Mouse (Mus musculus) forebrain, embryonic 10.5 days (tissue): ENCODE results near the gene Pkd1. TPM values are rescaled to one million over a fixed set of nuclear protein-coding genes. Genes with fewer than 3 reads are reported as not detected.

Source experiments
- DNase-seq: peaks from one replicate; pipeline ENCODE4 v3.0.0-alpha.2; 2017; ENCODE audit warnings: low spot score; ENCODE audit errors: extremely low spot score
- H3K27ac ChIP-seq: fragments of 300-500 bp; sonication (generic); 2 replicates; pipeline ENCODE4 v1.5.1; 2016; ENCODE audit warnings: mild to moderate bottlenecking
- H3K27me3 ChIP-seq: fragments of 300-500 bp; sonication (generic); 2 replicates; pipeline ENCODE4 v1.6.1; 2016; ENCODE audit warnings: mild to moderate bottlenecking; ENCODE audit not compliant: poor library complexity, severe bottlenecking
- H3K36me3 ChIP-seq: fragments of 300-500 bp; sonication (generic); replicated peaks from 2 replicates; pipeline ENCODE4 v1.6.1; 2016; ENCODE audit warnings: mild to moderate bottlenecking, moderate library complexity
- H3K4me1 ChIP-seq: fragments of 300-500 bp; sonication (generic); 2 replicates; pipeline ENCODE4 v1.6.1; 2016
- H3K4me3 ChIP-seq: fragments of 300-500 bp; sonication (generic); 2 replicates; pipeline ENCODE4 v1.5.1; 2016; ENCODE audit warnings: mild to moderate bottlenecking, moderate library complexity
- H3K9me3 ChIP-seq: fragments of 300-500 bp; sonication (generic); 2 replicates; pipeline ENCODE4 v1.6.1; 2016; ENCODE audit warnings: mild to moderate bottlenecking, moderate library complexity
- WGBS: fragments of 180-500 bp; shearing (Covaris S2); methylation state at CpG from one replicate; pipeline ENCODE4 v1.1.7; 2016; 5-methylcytosine and 5-hydroxymethylcytosine counted together
- polyA plus RNA-seq: library from polyadenylated mRNA; unstranded; fragments of >200 nt; fragmentation: Nextera tagmentation; extraction: Ambion mirVana; gene quantifications from 2 replicates; pipeline ENCODE4 v1.2.1, GENCODE M21; 2016

Pkd1 gene
- polyA plus RNA-seq, 1 experiment from 2014 or later = 12.9 TPM

DNA sequence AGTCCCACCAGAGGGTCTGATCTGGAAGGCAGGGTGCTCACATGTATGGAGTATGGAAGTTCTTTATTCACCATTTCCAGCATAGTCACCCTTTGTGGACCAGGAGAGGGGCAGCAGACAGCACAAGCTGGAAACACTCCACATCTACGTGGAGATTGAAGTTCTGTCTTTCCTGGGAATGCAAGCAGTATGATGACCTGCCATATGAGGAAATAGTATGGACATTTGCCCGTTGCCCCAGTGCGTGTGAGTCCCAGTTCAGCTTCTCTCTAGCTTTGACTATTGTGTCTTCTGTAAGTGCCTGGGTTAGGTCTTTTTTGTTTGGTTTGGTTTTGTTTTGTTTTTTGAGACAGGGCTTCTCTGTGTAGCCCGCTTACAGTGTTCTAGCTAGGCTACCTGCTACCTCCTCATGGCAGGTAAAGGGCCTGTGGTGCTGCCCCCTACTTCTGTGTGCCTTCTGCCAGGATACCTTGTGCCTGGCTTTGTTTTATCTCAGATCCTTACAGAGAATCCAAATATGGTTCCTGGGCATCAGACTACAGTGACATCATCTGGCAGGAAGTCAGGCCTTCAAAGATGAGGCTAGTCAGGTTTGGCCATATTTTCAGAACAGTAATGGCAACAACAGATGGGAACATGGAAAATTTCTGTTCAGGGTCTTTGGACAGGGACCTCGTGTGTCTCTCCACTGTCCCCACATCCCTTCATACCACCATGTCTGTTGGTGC, 10.8 kb downstream of the Pkd1 start:
- H3K27me3 ChIP-seq = no peaks in the 10 kb centered on the region
- H3K36me3 ChIP-seq = peaks cover 23% of the 10 kb centered on the region
- peaks cover 34% of the 10 kb centered on the region for H3K4me1 ChIP-seq
- WGBS = 92% methylated on average over 5 of the region's 5 CpGs
- no peaks in the 10 kb centered on the region for H3K9me3 ChIP-seq
- H3K27ac ChIP-seq = no peak overlapping the region
- no peak overlapping the region for H3K4me3 ChIP-seq
- no peak for DNase-seq

GRCm38 (mm10) chr17:24561592-24561991, 12.0 kb downstream of the Pkd1 start:
- Histone ChIP-seq H3K4me3 (no peak overlapping the region), H3K4me1 (peaks cover 34% of the 10 kb centered on the region), H3K27me3 (no peaks in the 10 kb centered on the region), H3K27ac (no peak overlapping the region), H3K36me3 (peaks cover 34% of the 10 kb centered on the region), H3K9me3 (no peaks in the 10 kb centered on the region)
- no peak for DNase-seq
- WGBS = 96% methylated on average over 2 of the region's 2 CpGs

DNA sequence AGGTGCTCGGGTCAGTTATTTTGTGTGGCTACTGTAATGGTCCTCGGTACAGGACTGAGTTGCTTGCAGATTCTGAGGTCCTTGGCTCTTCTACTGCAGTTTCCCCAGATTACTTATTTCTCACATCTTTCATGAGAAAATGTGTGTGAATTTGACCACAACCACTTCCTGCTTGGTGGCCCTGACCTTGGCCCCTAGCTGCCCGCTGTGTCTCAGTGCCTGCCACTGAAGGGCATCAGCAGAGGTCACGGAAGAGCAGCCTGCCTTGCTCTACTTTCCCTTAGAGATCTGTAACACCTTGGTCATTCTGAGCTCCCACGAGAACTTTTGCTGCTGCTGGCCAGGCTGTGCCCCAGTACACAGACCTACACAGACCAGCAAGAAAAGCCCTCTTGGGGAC, 14.0 kb downstream of the Pkd1 start:
- no peaks in the 10 kb centered on the region for H3K9me3 ChIP-seq
- 90% methylated on average over 5 of the region's 5 CpGs for WGBS
- DNase-seq = no peak
- peaks cover 46% of the 10 kb centered on the region for H3K36me3 ChIP-seq
- H3K4me1 ChIP-seq = peaks cover 15% of the 10 kb centered on the region
- H3K27ac ChIP-seq = no peak overlapping the region
- H3K27me3 ChIP-seq = no peaks in the 10 kb centered on the region
- H3K4me3 ChIP-seq = no peak overlapping the region

- no peak overlapping the region for H3K4me3 ChIP-seq
- peaks cover 54% of the 10 kb centered on the region for H3K36me3 ChIP-seq
- no peaks in the 10 kb centered on the region for H3K9me3 ChIP-seq
- 90% methylated on average over 4 of the region's 4 CpGs for WGBS
- H3K4me1 ChIP-seq = peaks cover 7% of the 10 kb centered on the region
- H3K27ac ChIP-seq = no peak overlapping the region
- no peak for DNase-seq
- H3K27me3 ChIP-seq = no peaks in the 10 kb centered on the region
Observed at GRCm38 (mm10) chr17:24564422-24564821, 14.8 kb downstream of the Pkd1 start.

- Histone ChIP-seq H3K9me3 (no peaks in the 10 kb centered on the region), H3K27me3 (no peaks in the 10 kb centered on the region), H3K36me3 (peaks cover 60% of the 10 kb centered on the region), H3K4me1 (0 out of 2 replicates have a peak, but pooled peaks cover 5% of the 10 kb centered on the region), H3K27ac (no peak overlapping the region), H3K4me3 (no peak overlapping the region)
- no peak for DNase-seq
- 88% methylated on average over 3 of the region's 3 CpGs for WGBS
Observed at GRCm38 (mm10) chr17:24565092-24565491, 15.5 kb downstream of the Pkd1 start.

GRCm38 (mm10) chr17:24565792-24566191, 16.2 kb downstream of the Pkd1 start:
- H3K9me3 ChIP-seq = no peaks in the 10 kb centered on the region
- 78% methylated on average over 3 of the region's 3 CpGs for WGBS
- no peak for DNase-seq
- H3K4me3 ChIP-seq = no peak overlapping the region
- peaks cover 60% of the 10 kb centered on the region for H3K36me3 ChIP-seq
- H3K27me3 ChIP-seq = no peaks in the 10 kb centered on the region
- H3K27ac ChIP-seq = no peak overlapping the region
- 0 out of 2 replicates have a peak, but pooled peaks cover 5% of the 10 kb centered on the region for H3K4me1 ChIP-seq

DNA sequence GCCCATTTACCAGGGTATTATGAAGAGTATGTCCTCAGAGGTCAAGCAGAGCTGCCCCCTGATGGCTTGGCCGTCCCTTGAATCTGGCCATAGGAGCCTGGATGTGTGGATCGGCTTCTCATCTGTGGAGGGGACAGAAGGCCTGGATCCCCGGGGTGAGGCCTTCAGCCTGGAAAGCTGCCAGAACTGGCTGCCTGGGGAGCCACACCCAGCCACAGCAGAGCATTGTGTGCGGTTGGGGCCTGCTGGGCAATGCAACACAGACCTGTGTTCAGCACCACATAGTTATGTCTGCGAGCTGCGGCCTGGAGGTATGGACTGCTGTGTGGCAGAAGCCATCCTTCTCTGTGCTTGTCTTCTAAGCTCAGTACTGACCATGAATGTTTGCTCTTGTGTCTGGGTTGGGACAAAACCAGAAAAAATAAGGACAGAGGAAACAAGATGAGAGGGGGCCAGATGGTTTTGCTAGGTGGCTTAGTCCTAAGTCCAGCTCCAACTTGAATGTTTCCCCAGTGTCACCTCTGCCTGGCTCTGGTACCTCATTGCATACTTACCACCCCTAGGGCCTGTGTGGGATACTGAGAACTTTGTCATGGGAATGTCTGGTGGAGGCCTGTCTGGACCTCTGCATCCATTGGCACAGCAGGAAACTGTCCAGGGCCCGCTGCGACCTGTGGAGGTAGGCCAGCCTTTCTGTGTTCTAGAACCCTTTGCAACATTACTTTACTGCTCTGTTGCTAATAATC, 17.6 kb downstream of the Pkd1 start:
- Histone ChIP-seq H3K36me3 (peaks cover 74% of the 10 kb centered on the region), H3K4me1 (0 out of 2 replicates have a peak, but pooled peaks cover 5% of the 10 kb centered on the region), H3K27me3 (no peaks in the 10 kb centered on the region), H3K9me3 (no peaks in the 10 kb centered on the region), H3K4me3 (no peak overlapping the region), H3K27ac (no peak overlapping the region)
- no peak for DNase-seq
- WGBS = 87% methylated on average over 8 of the region's 8 CpGs

GRCm38 (mm10) chr17:24569837-24570236, 20.2 kb downstream of the Pkd1 start:
- peaks cover 94% of the 10 kb centered on the region for H3K36me3 ChIP-seq
- no peak for DNase-seq

GRCm38 (mm10) chr17:24572651-24573245, 23.1 kb downstream of the Pkd1 start:
- no peaks in the 10 kb centered on the region for H3K9me3 ChIP-seq
- H3K36me3 ChIP-seq = peaks cover 95% of the 10 kb centered on the region
- no peak overlapping the region for H3K27ac ChIP-seq
- DNase-seq = no peak
- H3K4me3 ChIP-seq = no peak overlapping the region
- H3K27me3 ChIP-seq = no peaks in the 10 kb centered on the region
- no peaks in the 10 kb centered on the region for H3K4me1 ChIP-seq
- 93% methylated on average over 12 of the region's 12 CpGs for WGBS

More at GRCm38 (mm10) chr17:24569837-24570236, 20.2 kb downstream of the Pkd1 start:
- no peak overlapping the region for H3K27ac ChIP-seq
- no peak overlapping the region for H3K4me3 ChIP-seq
- no peaks in the 10 kb centered on the region for H3K9me3 ChIP-seq
- WGBS = 95% methylated on average over 4 of the region's 4 CpGs
- no peaks in the 10 kb centered on the region for H3K4me1 ChIP-seq
- no peaks in the 10 kb centered on the region for H3K27me3 ChIP-seq

DNA sequence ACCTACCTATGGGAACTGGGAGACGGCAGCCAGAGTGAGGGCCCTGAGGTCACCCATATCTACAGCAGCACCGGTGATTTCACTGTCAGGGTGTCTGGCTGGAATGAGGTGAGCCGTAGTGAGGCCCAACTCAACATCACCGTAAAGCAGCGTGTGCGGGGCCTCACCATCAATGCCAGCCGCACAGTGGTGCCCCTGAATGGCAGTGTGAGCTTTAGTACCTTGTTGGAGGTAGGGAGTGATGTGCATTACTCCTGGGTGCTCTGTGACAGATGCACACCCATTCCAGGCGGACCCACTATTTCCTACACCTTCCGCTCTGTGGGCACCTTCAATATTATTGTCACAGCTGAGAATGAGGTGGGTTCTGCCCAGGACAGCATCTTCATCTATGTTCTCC, 24.2 kb downstream of the Pkd1 start:
- Histone ChIP-seq H3K27ac (no peak overlapping the region), H3K4me3 (no peak overlapping the region), H3K4me1 (no peaks in the 10 kb centered on the region), H3K27me3 (no peaks in the 10 kb centered on the region), H3K9me3 (no peaks in the 10 kb centered on the region), H3K36me3 (peaks cover 97% of the 10 kb centered on the region)
- no peak for DNase-seq
- 95% methylated on average over 9 of the region's 9 CpGs for WGBS

DNA sequence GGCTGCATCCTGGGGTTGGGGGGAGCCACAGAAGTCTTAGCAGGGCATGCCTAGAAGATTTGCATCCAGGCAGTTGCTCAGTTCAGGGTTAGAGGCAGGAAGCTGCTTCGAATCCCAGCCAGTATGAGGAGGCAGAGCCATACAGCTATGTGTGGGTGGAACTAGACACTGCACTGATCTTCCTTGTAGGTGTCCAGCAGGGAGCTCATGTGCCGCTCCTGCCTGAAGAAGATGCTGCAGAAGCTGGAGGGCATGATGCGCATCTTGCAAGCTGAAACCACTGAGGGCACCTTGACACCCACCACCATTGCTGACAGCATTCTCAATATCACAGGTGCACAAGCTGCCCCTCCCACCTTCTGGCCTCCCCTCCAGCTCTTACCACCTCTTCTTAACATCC, 29.9 kb downstream of the Pkd1 start:
- Histone ChIP-seq H3K4me3 (no peak overlapping the region), H3K36me3 (peaks cover 94% of the 10 kb centered on the region), H3K27ac (no peak overlapping the region), H3K9me3 (no peaks in the 10 kb centered on the region), H3K4me1 (no peaks in the 10 kb centered on the region), H3K27me3 (no peaks in the 10 kb centered on the region)
- 91% methylated on average over 3 of the region's 3 CpGs for WGBS
- no peak for DNase-seq

GRCm38 (mm10) chr17:24580287-24580686, 30.7 kb downstream of the Pkd1 start:
- Histone ChIP-seq H3K27me3 (no peaks in the 10 kb centered on the region), H3K4me3 (no peak overlapping the region), H3K4me1 (no peaks in the 10 kb centered on the region), H3K36me3 (peaks cover 90% of the 10 kb centered on the region), H3K27ac (no peak overlapping the region), H3K9me3 (no peaks in the 10 kb centered on the region)
- DNase-seq = no peak
- 91% methylated on average over 2 of the region's 2 CpGs for WGBS
